Mouse (Mus musculus) B cell, adult 2 months (primary cell): ENCODE measurements around the gene Pdzrn3.

ENCODE experiments used
- DNase-seq, 2 experiments: peaks; one replicate each; pipeline ENCODE4 v3.0.0; 2022

The Pdzrn3 gene

DNA sequence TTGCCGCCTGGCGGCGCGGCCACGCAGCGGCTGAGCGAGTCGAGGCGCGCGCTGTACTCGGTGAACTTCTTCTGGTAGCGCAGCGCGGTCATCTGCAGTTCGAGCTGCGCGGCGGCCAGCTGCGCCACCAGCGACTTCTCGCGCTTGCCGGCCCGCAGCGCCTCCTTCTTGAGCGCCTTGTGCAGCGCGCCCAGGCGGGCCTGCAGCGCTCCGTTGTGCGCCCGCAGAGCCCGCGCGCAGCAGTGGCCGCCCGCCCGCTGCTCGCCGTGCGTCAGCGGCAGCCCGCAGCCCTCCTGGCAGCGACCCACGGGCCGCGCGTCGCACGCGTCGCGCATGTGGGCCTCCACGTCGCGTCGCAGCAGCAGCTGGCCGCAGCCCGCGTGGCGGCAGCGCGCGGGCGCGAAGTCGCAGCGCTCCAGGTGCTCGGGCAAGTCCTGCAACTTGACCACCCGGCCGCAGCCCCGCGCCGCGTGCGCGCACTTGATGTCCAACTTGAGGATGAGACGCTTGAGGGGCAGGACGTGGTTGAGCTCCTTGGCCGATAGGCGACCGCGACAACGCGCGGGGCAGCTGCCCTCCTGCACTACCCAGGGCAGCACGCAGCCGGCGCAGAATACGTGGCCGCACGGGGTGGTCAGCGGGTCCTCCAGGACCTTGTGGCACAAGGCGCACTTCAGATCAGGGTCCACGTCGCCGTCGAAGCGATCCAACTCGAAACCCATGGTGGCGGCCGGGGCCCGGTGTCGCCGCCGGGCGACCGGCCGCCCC, at the start of gene Pdzrn3:
Pdzrn3 (minus strand) TSS at position 731 of the 768 bp plus-strand sequence.
- DNase-seq, result no peak

DNA sequence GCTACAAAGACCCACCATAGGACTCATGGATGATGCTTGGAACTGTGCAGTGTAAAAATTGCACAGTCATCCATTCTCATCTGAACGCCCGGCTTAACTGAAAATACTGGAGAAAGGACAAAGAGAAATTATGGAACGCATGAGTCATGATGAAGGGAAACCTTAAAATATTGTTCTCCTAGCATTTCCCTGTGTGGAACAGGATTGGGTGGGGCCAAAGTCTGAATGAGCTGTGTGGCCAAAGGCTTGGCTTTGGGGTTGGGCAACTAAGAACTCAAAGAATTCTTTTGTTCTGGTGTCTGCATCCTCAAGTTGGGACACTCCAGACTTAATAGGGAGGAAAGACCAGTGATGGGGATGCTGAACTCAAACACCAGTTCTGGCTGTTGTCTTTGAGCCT, 49.6 kb upstream of the Pdzrn3 start:
- no peak for DNase-seq

DNA sequence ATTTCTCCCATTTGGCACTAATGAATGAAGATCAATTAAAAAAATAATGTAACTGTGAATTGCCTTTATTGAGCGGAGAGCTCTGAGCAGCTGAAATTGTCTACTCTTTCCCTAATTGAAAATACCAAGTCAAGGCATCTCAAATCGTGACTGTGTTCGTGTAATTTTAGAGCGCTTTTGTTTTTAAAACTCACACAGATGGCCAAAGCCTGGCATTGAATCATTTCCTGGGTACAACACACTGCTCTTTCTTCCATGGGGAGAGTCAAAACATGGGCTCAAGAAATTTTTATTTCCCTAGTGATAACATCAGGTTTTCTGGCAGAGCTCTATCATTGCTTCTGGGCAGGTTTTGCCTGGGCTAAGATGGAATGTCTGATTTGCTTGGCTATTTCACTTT, 48.6 kb upstream of the Pdzrn3 start:
- no peak for DNase-seq

DNA sequence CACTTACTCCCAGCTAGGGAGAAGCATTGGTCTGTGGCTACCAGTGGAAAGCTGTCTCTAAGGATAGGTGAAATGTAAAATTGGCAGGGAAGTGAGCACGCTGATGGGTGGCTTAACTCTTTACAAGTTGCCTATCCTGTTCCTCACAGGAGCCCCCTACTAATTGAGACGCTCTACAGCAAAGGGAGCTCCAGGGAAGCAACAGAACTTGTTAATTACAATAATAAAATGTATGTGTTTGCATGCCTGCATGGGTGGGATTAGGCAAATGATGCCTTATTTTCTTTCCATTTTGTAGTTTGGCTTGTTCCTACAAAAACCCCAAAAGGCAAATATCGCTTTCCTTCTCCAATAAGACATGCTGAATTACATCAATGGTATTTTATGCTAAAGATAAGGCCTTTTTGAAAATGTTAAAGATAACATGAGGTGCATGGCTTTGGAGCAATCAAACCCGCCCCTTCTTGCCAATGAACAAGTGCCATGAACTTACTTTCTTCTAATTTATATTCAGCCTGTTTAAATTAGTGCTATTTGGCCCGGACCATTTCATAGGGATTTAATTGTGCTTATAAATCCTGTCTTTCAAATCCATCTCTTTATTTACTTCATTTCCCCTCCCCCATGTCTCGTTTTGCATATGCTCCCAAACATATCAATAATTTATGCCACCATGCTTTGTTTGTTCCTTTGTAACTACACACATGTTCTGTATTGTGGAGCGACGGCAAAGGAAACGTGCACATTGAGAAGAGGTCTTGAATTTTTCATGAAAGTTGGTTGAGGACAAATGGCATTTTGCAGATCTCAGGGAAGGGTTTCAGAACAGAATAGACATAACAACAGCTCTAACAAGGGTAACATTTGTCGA, 44.6 kb upstream of the Pdzrn3 start:
- DNase-seq, result no peak

DNA sequence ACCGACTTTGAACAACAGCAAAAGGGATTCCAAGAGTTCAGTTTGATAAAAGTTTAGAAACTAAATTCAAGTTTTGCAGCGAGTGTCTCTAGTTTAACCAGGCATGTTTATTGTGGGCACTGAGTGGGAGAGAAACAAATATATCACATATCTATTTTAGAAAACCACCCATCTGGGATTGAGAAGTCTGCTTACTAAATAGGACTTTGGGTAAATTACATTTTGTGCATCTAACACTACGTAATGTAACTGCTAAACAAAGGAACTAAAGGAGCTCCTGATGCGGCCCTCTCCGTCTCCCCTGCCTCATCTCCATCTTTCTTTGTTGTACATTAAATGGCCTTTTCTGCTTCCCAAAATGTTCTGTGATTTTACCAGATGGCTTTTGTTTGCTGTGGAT, 40.5 kb upstream of the Pdzrn3 start:
- no peak for DNase-seq

DNA sequence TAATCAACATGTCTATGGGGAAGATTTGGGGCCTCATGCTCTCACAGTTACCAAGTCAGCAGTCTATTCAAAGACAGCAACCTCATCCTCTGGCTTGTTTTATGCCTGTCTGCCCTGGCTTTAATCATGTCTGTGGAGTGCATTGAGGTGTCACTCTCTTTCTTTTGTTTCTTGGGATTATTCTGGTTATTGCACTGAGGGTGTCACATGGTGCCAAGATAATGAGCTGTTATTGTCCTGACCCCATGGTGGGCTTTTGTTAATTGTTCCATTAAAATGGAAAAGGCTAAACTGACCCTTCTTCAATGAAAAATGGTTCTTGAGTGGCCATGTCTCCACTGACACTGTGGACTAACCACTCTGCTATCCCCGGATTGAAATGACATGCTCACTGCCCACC, 34.0 kb upstream of the Pdzrn3 start:
- no peak for DNase-seq

DNA sequence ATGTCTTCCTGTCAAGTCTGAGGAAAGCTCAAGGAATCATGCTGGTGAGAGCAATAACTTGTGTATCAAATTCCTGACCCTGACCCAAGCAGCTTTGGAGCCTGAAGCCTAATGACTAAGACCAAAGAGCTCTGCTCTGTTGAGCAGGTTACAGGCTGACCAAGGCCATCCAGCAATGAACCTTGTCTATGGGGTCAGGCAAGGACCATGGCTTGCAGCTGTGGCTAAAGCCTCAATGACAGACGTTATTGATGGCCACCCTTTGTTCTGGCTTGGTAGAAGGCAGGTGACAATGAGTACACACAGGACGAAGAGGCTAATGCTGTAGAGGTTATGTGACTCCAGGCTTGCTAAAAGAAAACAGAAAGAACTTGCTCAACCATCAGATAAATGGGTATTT, 33.4 kb upstream of the Pdzrn3 start:
- DNase-seq, result no peak

DNA sequence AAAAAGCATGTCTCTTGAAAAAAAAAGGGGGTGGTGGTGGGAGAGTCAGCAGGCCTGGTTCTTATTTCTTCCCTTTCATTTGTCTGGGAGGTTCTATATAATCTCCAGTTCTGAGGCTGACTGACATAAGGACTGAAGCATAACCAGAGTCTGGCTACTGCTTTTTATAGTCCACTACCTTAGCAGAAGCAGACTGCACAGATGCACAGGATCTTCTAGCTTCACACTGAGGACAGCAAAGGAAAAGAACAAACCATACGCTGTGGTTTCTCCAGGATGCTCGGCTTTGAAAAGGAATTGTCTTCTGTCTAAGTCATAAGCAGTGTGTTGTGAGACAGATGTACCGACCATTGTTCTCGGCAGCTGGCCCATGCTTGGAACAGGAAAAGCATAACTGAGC, 19.0 kb upstream of the Pdzrn3 start:
- DNase-seq, result no peak

DNA sequence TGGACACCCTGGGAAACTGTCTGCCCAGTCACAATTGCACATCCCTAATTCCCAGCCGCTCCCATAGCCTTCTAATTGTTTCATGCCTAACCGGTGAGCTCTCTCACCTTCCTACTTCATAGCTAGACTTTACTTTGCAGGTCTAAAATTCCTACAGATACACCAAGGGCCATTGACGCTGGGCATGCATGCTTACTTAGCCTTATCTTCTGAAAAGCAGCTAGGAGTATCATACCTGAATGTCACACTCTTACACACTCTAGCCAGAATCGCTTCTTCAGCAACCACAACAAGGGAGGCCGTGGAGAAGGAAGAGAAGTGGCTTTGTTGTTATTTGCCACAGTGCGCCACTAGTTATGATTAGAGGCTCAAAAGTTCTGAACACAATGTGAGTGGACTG, 18.2 kb upstream of the Pdzrn3 start:
- no peak for DNase-seq

DNA sequence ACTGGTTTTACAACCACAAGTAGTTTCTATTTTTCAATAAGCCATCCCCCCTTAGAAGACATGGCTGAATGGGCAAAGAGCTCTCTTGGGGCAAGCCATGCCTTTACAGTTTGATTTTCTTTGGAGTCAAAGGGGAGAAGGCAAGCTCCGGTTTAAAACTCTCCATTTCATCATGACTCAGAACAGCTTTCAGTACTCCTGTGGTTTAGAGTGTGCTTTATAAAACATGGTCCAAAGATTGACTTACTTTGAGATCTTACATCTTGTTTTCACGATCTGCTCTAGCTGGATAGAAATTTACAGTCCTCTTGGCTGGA, 15.1 kb upstream of the Pdzrn3 start:
- DNase-seq, result no peak

DNA sequence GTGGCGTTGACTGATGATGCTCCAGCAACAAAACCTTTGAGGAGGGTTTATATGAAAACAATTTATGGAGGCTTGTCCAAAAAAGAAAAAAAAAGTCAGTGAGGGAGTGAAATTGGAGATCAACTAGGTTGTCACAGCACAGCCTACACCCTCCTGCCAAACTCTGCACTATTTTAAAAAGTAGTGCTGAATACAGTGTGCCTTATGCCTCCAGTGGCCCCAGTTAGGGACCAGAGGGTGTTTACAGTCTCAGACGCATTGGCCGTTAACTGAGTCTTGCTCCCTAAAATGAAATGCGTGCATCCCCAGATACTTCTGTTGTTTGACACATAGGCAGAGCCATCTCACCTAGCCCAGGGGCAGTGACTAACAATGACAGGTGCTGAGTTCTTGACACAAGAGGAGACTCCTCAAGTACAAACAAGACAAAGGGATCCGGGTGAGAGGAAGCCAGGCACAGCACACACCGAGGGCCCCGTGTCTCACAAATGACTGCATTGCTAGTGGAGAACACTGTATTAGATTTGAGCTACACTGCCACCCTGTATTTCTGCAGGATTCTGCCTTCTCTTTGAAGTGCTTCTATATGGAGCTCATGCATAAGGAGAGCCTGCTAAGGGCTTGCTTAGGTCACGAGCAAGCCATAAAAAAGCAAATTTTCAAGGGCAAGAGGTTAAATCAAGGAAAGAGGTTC, 14.6 kb upstream of the Pdzrn3 start:
- no peak for DNase-seq

DNA sequence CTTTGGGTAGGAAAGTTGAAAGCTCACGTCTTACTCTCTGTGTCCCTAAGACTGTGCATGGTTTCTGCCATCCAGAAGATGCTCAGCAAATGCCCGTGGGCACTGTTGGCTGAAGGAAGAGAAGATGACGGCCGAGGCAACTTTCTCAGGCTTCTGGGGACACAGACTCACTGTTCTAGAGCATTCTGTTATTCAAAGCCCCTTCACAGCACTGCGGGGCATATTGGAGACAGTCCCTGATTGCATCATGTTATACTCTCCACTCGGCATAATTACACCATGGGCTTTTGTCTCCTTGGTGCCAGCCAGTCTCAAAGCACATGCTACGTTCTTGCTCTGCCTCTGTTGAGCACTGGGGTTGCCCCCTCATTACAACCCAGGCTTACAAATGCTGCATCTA, 7.8 kb upstream of the Pdzrn3 start:
- DNase-seq, result no peak

DNA sequence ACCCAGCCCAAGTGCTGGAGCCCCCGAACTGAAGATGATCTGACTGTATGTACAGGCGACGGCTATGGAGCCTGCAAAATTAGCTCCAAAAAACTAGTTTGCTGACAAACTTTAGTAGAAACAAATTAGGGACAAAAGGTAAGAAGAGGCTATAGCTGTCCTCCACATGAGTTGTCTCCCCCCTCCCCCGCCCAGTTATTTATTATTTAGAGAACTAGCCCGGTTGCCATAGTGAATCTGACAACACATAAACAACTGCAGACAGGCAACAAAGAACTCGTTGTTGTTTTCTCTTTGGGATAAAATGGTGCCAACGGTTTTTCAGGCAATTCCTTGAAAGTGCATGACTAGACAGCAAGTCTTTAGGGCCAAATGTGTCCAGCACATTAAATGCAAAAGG, 7.3 kb upstream of the Pdzrn3 start:
- DNase-seq, result no peak

DNA sequence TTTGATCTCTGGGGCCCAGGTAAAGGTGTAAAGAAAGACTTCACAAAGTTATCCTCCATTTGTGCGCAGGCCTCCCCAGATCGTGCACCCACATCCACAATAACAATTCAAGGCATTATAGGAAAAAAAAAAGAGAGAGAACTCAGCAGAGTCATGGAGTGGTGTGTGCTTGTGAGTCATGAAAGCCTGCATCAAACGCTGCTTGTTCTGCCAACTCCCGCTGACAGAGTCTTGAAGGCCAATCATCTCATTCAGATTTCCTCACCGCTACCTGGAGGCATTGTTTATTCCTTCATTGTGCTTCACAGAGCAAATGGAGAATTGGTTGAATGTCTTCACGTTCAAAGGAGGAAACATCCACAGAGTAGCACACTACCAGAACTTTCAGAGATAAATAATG, 6.8 kb upstream of the Pdzrn3 start:
- no peak for DNase-seq

DNA sequence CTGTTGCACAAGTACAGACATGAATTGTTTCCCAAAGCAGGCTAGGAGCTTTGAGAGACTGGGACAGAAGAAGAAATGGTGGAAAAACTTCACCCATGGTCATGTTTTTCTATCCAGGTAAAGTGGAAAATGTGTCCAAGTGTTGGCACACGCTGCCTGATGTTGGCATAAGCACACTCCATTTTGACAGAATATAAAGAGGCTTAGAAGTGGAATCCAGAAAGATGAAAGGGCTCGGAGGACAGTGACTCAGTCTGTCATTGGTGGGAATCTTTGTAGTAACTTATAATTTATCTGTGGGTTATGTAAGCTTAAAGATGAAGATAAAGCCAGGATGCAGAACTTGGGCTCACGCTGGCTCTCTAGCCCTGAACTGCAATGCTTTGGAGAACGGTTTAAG, 5.2 kb upstream of the Pdzrn3 start:
- DNase-seq, result no peak

DNA sequence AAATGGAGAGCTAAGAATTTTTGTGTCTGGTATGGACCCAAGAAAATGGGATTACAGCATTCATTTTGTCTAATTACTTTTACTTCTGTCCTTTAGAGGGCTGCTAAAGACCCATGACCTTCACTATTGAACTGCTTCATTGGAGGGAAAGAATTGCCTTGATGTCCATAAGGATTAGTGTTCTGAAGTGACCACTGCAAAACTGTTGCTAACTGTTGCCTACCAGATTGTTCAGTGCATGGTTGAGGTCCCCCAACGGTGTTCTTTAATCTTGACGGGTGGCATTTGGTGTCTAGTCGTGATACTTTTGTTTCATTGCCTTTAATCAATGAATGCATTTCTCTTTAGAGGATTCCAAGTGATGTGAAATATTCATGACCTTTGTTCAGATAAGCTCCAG, 1.8 kb upstream of the Pdzrn3 start:
- DNase-seq, result no peak

DNA sequence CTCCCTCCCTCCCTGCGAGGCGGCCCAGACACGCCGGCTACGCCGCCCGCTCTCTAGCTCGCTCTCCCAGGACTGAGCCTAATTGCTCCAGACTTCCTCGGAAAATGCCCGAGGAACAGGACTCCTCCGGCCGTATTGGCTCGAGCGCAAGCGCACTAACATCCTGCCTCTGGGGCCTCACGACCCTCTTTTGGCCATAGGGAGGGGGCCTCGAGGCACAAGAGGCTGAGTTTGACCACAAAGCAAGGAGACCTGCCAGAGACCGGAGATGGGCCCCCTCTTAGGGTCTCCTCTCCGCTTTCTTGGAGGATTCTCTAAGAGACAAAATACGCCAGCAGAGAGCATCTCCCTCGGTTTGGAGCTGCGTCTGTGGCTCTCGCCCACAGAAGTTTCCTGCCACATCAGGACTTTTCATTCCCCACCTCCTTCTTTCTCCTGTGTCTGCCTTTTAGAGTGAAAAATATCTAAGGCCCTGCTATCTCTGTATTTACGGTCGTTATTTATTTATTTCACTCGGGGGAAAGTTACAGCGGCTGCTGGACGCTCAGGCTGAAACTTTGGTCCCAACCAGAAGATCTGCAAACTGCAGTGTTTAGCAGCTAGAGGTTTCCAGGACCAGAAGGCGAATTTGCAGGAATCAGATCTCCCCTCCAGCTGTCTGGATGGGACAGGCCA, 375 bp upstream of the Pdzrn3 start:
- no peak for DNase-seq

DNA sequence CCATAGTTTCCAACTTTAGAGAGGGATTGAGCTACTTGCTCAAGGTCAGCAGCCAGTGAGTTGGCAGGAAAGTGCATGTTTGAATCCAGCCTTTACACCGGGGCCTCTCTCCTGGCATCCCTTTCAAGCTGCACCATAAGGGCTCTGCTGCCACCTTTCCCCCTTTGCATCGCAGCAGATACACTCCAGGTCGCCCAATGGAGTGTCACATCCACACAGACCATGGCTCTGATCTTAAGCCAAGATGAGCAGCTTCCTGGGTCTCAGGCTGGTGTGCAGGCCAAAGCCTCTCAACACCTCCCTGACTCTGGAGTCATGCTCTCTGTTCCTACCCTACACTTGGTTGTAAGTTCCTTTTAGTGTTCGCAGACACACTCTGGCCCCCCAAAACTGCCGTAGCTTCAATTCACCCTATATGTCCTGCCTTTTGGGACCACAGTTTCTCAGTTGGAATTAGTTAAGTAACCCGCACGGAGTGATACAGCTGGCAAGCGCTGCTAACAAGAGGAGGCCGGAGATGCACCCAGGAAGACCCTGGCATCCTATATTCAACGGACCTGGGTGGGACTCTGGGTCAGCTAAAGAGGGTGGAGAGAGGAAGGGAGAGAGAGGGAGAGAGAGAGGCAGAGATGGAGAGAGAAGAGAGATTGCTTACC, 1.1 kb downstream of the Pdzrn3 start:
- no peak for DNase-seq

DNA sequence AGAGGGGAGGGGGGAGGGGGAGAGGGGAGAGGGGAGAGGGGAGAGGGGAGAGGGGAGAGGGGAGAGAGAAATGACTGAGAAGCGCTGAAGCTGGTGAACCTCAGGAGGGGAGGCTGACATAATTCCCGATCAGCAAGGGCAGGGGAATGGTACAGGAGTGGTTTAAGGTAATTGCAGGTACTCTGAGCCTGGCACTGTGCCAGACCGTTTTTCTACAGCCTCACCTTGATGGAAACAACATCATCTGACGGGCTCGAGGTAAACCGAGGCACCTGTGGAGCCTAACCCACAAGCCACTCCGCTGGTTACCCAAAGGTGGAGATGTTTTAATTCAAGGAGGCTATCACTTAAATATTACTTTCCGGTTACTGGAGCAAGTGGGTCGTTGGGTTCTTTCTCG, 1.6 kb downstream of the Pdzrn3 start:
- DNase-seq, result no peak

DNA sequence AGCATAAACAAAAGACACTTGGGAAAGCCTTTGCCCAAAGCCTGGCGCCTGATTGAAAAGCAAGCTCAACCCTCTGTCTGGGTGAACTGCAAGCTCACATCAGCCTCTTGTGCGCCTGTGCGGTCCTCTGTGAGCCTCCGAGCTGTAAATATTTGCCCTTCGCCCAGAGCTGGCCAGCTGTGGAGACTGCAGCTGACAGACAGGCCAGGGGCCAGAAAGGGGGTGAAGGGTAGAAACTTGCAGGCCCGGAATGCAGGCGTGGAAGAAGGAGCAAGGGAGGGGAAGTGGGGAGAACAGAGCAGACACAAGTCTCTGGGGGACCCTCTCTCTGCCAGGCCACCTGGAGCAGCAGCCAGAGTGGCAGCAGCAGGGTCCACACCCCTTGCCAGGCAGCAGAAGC, 3.0 kb downstream of the Pdzrn3 start:
- no peak for DNase-seq

DNA sequence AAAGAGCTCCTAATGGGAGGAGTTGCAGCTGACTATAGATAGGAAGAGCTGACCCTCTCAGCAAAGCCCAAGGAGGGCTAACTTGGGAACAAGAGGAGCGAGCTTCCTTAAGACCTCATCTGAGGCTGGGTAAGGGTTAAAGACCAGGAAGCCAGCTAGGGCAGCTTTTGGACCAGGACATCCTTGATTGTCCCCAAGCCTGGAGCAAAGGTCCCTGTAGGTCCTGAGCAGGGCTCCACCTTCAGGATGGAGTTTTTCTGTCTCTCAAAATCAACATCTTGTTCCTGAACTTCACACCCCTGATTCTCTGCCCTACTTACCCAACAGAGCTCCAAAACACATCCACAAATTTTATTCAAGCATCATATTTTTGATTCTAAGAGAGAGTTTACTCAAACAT, 3.5 kb downstream of the Pdzrn3 start:
- no peak for DNase-seq

DNA sequence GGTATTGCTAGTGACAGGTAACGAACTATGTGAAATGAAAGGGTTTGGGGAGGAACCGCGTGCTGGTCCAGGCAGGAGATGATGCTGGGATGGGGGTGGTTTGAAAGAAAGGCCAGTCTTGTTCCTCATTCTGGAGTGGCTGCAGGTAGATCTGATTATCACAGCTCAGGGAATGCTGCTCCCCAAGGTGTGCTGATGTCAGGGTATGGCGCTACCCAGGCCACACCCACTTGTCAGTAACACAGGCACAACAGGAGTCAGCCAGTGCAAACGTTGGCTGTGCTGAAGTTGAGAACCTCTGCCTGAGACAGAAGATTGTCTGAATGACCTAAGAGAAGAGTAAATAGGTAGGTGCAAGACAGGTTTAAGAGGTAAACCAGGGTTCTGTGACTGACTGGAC, 4.7 kb downstream of the Pdzrn3 start:
- no peak for DNase-seq
